Mouse (Mus musculus) sigmoid colon, adult 10 weeks (tissue): ENCODE measurements around the gene Zc3h7b. TPM values are rescaled to one million over a fixed set of nuclear protein-coding genes. Genes with fewer than 3 reads are reported as not detected.

ENCODE experiments used
- polyA plus RNA-seq: library from polyadenylated mRNA; stranded (reverse); fragments of 350-450 nt; fragmentation: Illumina TruSeq; extraction: RNeasy Lipid Tissue Mini Kit (QIAGEN cat#74804); gene quantifications from one replicate; pipeline ENCODE4 v1.2.3, GENCODE M21; 2014; ENCODE audit warnings: low read depth, low replicate concordance

The Zc3h7b gene
- 7.0 TPM for polyA plus RNA-seq

DNA sequence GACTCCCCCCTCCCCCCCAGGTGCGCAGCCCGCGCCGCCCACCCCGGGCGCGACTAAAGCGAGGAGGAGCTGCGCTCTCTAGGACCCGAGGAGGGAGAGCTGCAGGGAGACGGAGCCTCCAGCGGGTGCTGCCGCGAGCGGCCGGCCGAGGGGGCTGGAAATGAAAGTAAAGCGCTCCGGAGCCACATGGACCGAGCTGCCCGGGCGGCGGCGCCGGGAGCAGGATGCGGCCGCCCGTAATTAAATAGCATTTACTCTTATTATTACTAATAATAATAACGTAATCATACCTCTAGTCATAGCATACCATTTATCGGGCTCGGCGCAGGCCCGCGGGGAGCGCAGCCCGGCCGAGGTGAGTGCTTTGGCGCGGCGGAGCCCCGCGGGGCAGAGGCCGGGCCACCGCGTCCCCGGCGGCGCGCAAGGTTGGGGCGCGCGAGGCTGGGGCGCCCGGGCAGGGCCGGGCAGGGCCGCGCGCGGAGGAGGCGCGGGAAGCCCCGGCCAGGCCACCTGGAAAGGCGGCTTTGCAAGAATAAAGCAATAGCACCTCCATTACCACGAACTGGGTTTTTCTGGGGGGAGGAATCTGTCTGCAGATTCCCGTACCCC is at the start of gene Zc3h7b, which contains the start of gene Rangap1:
Zc3h7b (plus strand) TSS at position 66 of the 609 bp plus-strand sequence.
Rangap1 (minus strand) TSS at position 539 of the 609 bp plus-strand sequence.

GRCm38 (mm10) chr15:81697175-81697574 is 47.7 kb upstream of the Zc3h7b start, which contains the start of gene Chadl:
TSS of gene Chadl (minus strand) at chr15:81697287.

GRCm38 (mm10) chr15:81802001-81802890 is 57.4 kb downstream of the Zc3h7b start, which contains the start of gene Tef:
TSS of gene Tef (plus strand) at chr15:81802421.

Other genes with a start within 250 kb of the Zc3h7b start
- gene Ep300, start 159.7 kb upstream of the Zc3h7b start, polyA plus RNA-seq = 82.4 TPM
- gene L3mbtl2, start 81.2 kb upstream of the Zc3h7b start, polyA plus RNA-seq = 2.3 TPM
- not detected for gene Chadl, start 47.8 kb upstream of the Zc3h7b start, polyA plus RNA-seq
- 5.6 TPM for gene Rangap1, start 473 bp downstream of the Zc3h7b start, polyA plus RNA-seq
- gene Tef, start 57.4 kb downstream of the Zc3h7b start, polyA plus RNA-seq = 21.2 TPM
- gene Tob2, start 113.7 kb downstream of the Zc3h7b start, polyA plus RNA-seq = 8.8 TPM
- 18.2 TPM for gene Phf5a, start 126.9 kb downstream of the Zc3h7b start, polyA plus RNA-seq
- gene Aco2, start 127.3 kb downstream of the Zc3h7b start, polyA plus RNA-seq = 87.4 TPM
- gene Polr3h, start 181.2 kb downstream of the Zc3h7b start, polyA plus RNA-seq = 0.41 TPM
- 0.19 TPM for gene Csdc2, start 191.7 kb downstream of the Zc3h7b start, polyA plus RNA-seq
- 2.9 TPM for gene Pmm1, start 215.9 kb downstream of the Zc3h7b start, polyA plus RNA-seq
- gene 1700029P11Rik, start 235.5 kb downstream of the Zc3h7b start, polyA plus RNA-seq = not detected
- 67.2 TPM for gene Xrcc6, start 242.8 kb downstream of the Zc3h7b start, polyA plus RNA-seq